Mouse (Mus musculus) MEL (cell line): Measurements from ENCODE around the gene Defb48. TPM values are rescaled to one million over a fixed set of nuclear protein-coding genes. Genes with fewer than 3 reads are reported as not detected.
A peak's percentile ranks its signal among the peaks of the same experiment; 100 is the strongest.

ENCODE experiments used
- DNase-seq: peaks from one replicate; pipeline ENCODE4 v3.0.0; 2011; ENCODE audit warnings: low read depth, low spot score
- H3K27ac ChIP-seq: 2 replicates; pipeline ENCODE4 v1.5.1; 2012; ENCODE audit warnings: low read depth, mild to moderate bottlenecking, control low read depth, low read length, moderate library complexity; ENCODE audit not compliant: control insufficient read depth
- H3K27me3 ChIP-seq, 2 experiments: fragments of 150-350 bp in 1 of 2; sonication (generic) in 1 of 2; 2 replicates each; pipeline ENCODE4 v1.6.1; 2012; ENCODE audit warnings: low read length in 2 of 2, mild to moderate bottlenecking in 2 of 2, improper control_type of control experiment in 1 of 2, moderate library complexity in 1 of 2; ENCODE audit not compliant: insufficient read depth in 2 of 2, control insufficient read depth in 1 of 2
- H3K36me3 ChIP-seq, 2 experiments: 2 replicates each; pipeline ENCODE4 v1.6.1; 2012 to 2014; ENCODE audit warnings: low read length in 2 of 2, improper control_type of control experiment in 1 of 2, inconsistent platforms in 1 of 2, mild to moderate bottlenecking in 1 of 2; ENCODE audit not compliant: insufficient read depth in 2 of 2, control insufficient read depth in 1 of 2
- H3K4me1 ChIP-seq, 2 experiments: fragments of 150-350 bp in 1 of 2; sonication (generic) in 1 of 2; 2 replicates each; pipeline ENCODE4 v1.6.1; 2012; ENCODE audit warnings: low read length in 2 of 2, improper control_type of control experiment in 1 of 2, mild to moderate bottlenecking in 1 of 2; ENCODE audit not compliant: insufficient read depth in 2 of 2, control insufficient read depth in 1 of 2
- H3K4me3 ChIP-seq, 2 experiments: fragments of 150-350 bp in 1 of 2; sonication (generic) in 1 of 2; 2 replicates each; pipeline ENCODE4 v1.5.1; 2012; ENCODE audit warnings: low read depth in 2 of 2, low read length in 2 of 2, mild to moderate bottlenecking in 2 of 2, moderate library complexity in 2 of 2, control low read depth in 1 of 2, improper control_type of control experiment in 1 of 2; ENCODE audit not compliant: control insufficient read depth in 1 of 2, insufficient read depth in 1 of 2
- H3K79me2 ChIP-seq: 2 replicates; pipeline ENCODE4 v1.6.1; 2012; ENCODE audit warnings: mild to moderate bottlenecking, low read length, moderate library complexity; ENCODE audit not compliant: control insufficient read depth, poor library complexity, insufficient read depth
- H3K9ac ChIP-seq: 2 replicates; pipeline ENCODE4 v1.6.1; 2012; ENCODE audit warnings: low read depth, mild to moderate bottlenecking, control low read depth, low read length, moderate library complexity; ENCODE audit not compliant: control insufficient read depth, poor library complexity, severe bottlenecking
- H3K9me3 ChIP-seq: fragments of 150-350 bp; sonication (generic); replicated peaks from 2 replicates; pipeline ENCODE4 v1.6.1; 2012; ENCODE audit warnings: mild to moderate bottlenecking, low read length, improper control_type of control experiment, moderate library complexity; ENCODE audit not compliant: insufficient read depth
- CHD2 ChIP-seq: IDR thresholded peaks from 2 replicates; pipeline ENCODE4 v1.6.1; 2011; ENCODE audit warnings: low read length, improper control_type of control experiment
- CTCF ChIP-seq, 3 experiments: IDR thresholded peaks in 2 of 3; conservative IDR thresholded peaks in 1 of 3; 2 replicates each; pipeline ENCODE4 v1.5.1; 2011 to 2012; ENCODE audit warnings: low read length in 3 of 3, low read depth in 2 of 3, mild to moderate bottlenecking in 2 of 3, improper control_type of control experiment in 1 of 3, inconsistent platforms in 1 of 3, mixed read lengths in 1 of 3, moderate library complexity in 1 of 3; ENCODE audit not compliant: control insufficient read depth in 1 of 3, insufficient read depth in 1 of 3, poor library complexity in 1 of 3, severe bottlenecking in 1 of 3
- E2F4 ChIP-seq: IDR thresholded peaks from 2 replicates; pipeline ENCODE4 v1.6.1; 2011; ENCODE audit warnings: low read depth, low read length, improper control_type of control experiment, borderline replicate concordance
- ELF1 ChIP-seq: IDR thresholded peaks from 2 replicates; pipeline ENCODE4 v1.6.1; 2014; ENCODE audit warnings: low read depth, mild to moderate bottlenecking, inconsistent platforms, low read length, improper control_type of control experiment, moderate library complexity
- ETS1 ChIP-seq: IDR thresholded peaks from 2 replicates; pipeline ENCODE4 v1.6.1; 2012; ENCODE audit warnings: low read depth, mild to moderate bottlenecking, inconsistent platforms, low read length, improper control_type of control experiment, moderate library complexity
- GATA1 ChIP-seq: IDR thresholded peaks from 2 replicates; pipeline ENCODE4 v1.6.1; 2011; ENCODE audit warnings: low read depth, low read length, improper control_type of control experiment
- JUND ChIP-seq: IDR thresholded peaks from 2 replicates; pipeline ENCODE4 v1.6.1; 2011; ENCODE audit warnings: low read depth, mild to moderate bottlenecking, improper control_type of control experiment, low read length
- KAT2A ChIP-seq: conservative IDR thresholded peaks from 2 replicates; pipeline ENCODE4 v1.6.1; 2012; ENCODE audit warnings: low read depth, low read length, improper control_type of control experiment, inconsistent platforms
- MAFK ChIP-seq: IDR thresholded peaks from 2 replicates; pipeline ENCODE4 v1.6.1; 2011; ENCODE audit warnings: low read depth, mild to moderate bottlenecking, low read length, improper control_type of control experiment, borderline replicate concordance
- MAX ChIP-seq: IDR thresholded peaks from 2 replicates; pipeline ENCODE4 v1.6.1; 2011; ENCODE audit warnings: low read length, improper control_type of control experiment
- MAZ ChIP-seq: IDR thresholded peaks from 2 replicates; pipeline ENCODE4 v1.6.1; 2012; ENCODE audit warnings: low read depth, mild to moderate bottlenecking, inconsistent platforms, low read length, improper control_type of control experiment
- MYB ChIP-seq: IDR thresholded peaks from 2 replicates; pipeline ENCODE4 v1.6.1; 2011; ENCODE audit warnings: mild to moderate bottlenecking, low read depth, low read length, improper control_type of control experiment
- MYC ChIP-seq: IDR thresholded peaks from 2 replicates; pipeline ENCODE4 v1.6.1; 2011; ENCODE audit warnings: low read depth, mild to moderate bottlenecking, low read length, improper control_type of control experiment, moderate library complexity
- NELFE ChIP-seq: IDR thresholded peaks from 2 replicates; pipeline ENCODE4 v1.6.1; 2011; ENCODE audit warnings: low read depth, low read length, improper control_type of control experiment
- NRF1 ChIP-seq: IDR thresholded peaks from 2 replicates; pipeline ENCODE4 v1.6.1; 2014; ENCODE audit warnings: low read depth, mild to moderate bottlenecking, inconsistent platforms, low read length, improper control_type of control experiment, moderate library complexity; ENCODE audit not compliant: poor library complexity, insufficient read depth, severe bottlenecking
- POLR2A ChIP-seq, 2 experiments: IDR thresholded peaks; 2 replicates each; pipeline ENCODE4 v1.6.1; 2011 to 2012; ENCODE audit warnings: low read length in 2 of 2, mild to moderate bottlenecking in 2 of 2, control low read depth in 1 of 2, improper control_type of control experiment in 1 of 2, low read depth in 1 of 2, moderate library complexity in 1 of 2; ENCODE audit not compliant: control insufficient read depth in 1 of 2, insufficient read depth in 1 of 2, poor library complexity in 1 of 2
- POLR2AphosphoS5 ChIP-seq: IDR thresholded peaks from 2 replicates; pipeline ENCODE4 v1.6.1; 2012; ENCODE audit warnings: low read depth, borderline replicate concordance, mild to moderate bottlenecking, inconsistent platforms, low read length, moderate library complexity, mixed read lengths
- RAD21 ChIP-seq: IDR thresholded peaks from 2 replicates; pipeline ENCODE4 v1.6.1; 2011; ENCODE audit warnings: mild to moderate bottlenecking, low read depth, low read length, improper control_type of control experiment
- RCOR1 ChIP-seq: IDR thresholded peaks from 2 replicates; pipeline ENCODE4 v1.6.1; 2012; ENCODE audit warnings: low read depth, mild to moderate bottlenecking, inconsistent platforms, low read length, improper control_type of control experiment
- SIN3A ChIP-seq: IDR thresholded peaks from 2 replicates; pipeline ENCODE4 v1.6.1; 2012; ENCODE audit warnings: low read length, improper control_type of control experiment, inconsistent platforms
- SMC3 ChIP-seq: IDR thresholded peaks from 2 replicates; pipeline ENCODE4 v1.6.1; 2011; ENCODE audit warnings: low read depth, low read length, improper control_type of control experiment
- TAL1 ChIP-seq: IDR thresholded peaks from 2 replicates; pipeline ENCODE4 v1.6.1; 2012; ENCODE audit warnings: mild to moderate bottlenecking, inconsistent platforms, low read length, moderate library complexity, mixed read lengths
- TBP ChIP-seq: IDR thresholded peaks from 2 replicates; pipeline ENCODE4 v1.8.0; 2011; ENCODE audit warnings: low read depth, low read length, improper control_type of control experiment
- TCF12 ChIP-seq: IDR thresholded peaks from 2 replicates; pipeline ENCODE4 v1.6.1; 2014; ENCODE audit warnings: low read depth, mild to moderate bottlenecking, inconsistent platforms, low read length, improper control_type of control experiment, moderate library complexity
- UBTF ChIP-seq: IDR thresholded peaks from 2 replicates; pipeline ENCODE4 v1.6.1; 2012; ENCODE audit warnings: low read depth, mild to moderate bottlenecking, inconsistent platforms, low read length, improper control_type of control experiment, moderate library complexity, borderline replicate concordance; ENCODE audit not compliant: insufficient read depth
- USF2 ChIP-seq, 2 experiments: IDR thresholded peaks; 2 replicates each; pipeline ENCODE4 v1.6.1; 2011 to 2012; ENCODE audit warnings: improper control_type of control experiment in 2 of 2, low read length in 2 of 2, borderline replicate concordance in 1 of 2, inconsistent platforms in 1 of 2, low read depth in 1 of 2, mild to moderate bottlenecking in 1 of 2; ENCODE audit not compliant: insufficient read depth in 1 of 2
- ZC3H11A ChIP-seq: IDR thresholded peaks from 2 replicates; pipeline ENCODE4 v1.6.1; 2012; ENCODE audit warnings: low read depth, mild to moderate bottlenecking, inconsistent platforms, low read length, improper control_type of control experiment
- ZMIZ1 ChIP-seq: IDR thresholded peaks from 2 replicates; pipeline ENCODE4 v1.6.1; 2012; ENCODE audit warnings: low read depth, mild to moderate bottlenecking, inconsistent platforms, low read length, improper control_type of control experiment, moderate library complexity
- ZNF384 ChIP-seq: IDR thresholded peaks from 2 replicates; pipeline ENCODE4 v1.6.1; 2012; ENCODE audit warnings: low read depth, mild to moderate bottlenecking, inconsistent platforms, low read length, improper control_type of control experiment
- polyA plus RNA-seq, 2 experiments: library from polyadenylated mRNA; stranded (reverse) in 1 of 2; unstranded in 1 of 2; fragments of >175 nt in 1 of 2; fragments of >200 nt in 1 of 2; gene quantifications; 2 replicates each; pipeline versions ENCODE4 v1.2.1 to v1.2.4; 2012; ENCODE audit warnings: low replicate concordance in 2 of 2, low read depth in 1 of 2; ENCODE audit not compliant: insufficient read length in 2 of 2, insufficient read depth in 1 of 2, missing spikeins in 1 of 2
- total RNA-seq: library from RNA; depleted of rRNA; stranded (reverse); fragments of 300-350 nt; gene quantifications from 2 replicates; pipeline ENCODE4 v1.2.3, GENCODE M21; 2012

Defb48 gene
- total and polyA plus RNA-seq, 3 experiments = not detected

DNA sequence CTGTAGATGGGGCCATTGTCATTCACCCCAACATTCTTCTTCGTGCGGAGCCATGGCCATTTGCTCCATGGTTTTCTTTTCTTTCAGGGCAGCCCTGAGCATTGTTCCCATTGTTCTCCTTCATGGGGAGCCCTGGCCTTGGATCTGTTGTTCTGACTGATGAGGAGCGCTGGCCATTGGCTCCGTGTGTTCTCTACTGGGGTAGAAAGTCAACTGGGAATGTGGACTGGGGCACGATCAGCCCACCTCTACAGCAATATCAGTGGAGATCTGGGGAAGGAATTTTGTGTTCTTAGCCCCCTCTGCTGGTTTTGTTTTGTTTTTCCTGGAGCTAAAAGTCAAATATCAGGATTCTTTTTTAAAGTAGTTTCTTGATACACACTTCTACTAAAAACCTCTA, 46.6 kb downstream of the Defb48 start:
- H3K9me3 ChIP-seq = no peaks in the 10 kb centered on the region
- no peaks in the 10 kb centered on the region for H3K79me2 ChIP-seq
- H3K27me3 ChIP-seq = no peaks in the 10 kb centered on the region
- peak; percentile 50 for TF ChIP-seq SMC3
- no peak for TF ChIP-seq USF2 (IDR thresholded peaks at IDR 0.05; ENCODE audit: borderline replicate concordance in 1 of 2, insufficient read depth in 1 of 2, low read depth in 1 of 2, low read length in 2 of 2)
- peak; percentile 35; the same call in 1 of the 2 replicates for TF ChIP-seq ZC3H11A
- no peak for TF ChIP-seq POLR2AphosphoS5
- TF ChIP-seq POLR2A (IDR thresholded peaks at IDR 0.05; ENCODE audit: control insufficient read depth in 1 of 2, insufficient read depth in 1 of 2, low read depth in 1 of 2, low read length in 2 of 2, poor library complexity in 1 of 2) = no peak
- no peak for TF ChIP-seq ETS1
- TF ChIP-seq CHD2 = no peak
- TF ChIP-seq CTCF (IDR thresholded peaks at IDR 0.05 in 2 of 3, conservative IDR thresholded peaks at IDR 0.05 in 1 of 3; ENCODE audit: control insufficient read depth in 1 of 3, insufficient read depth in 1 of 3, low read depth in 2 of 3, low read length in 3 of 3, poor library complexity in 1 of 3, severe bottlenecking in 1 of 3) = peak in 2 of 3 experiments; percentile 11 to 43; a peak in 2 of 6 replicates
- TF ChIP-seq RCOR1 = no peak
- no peak for TF ChIP-seq NRF1
- no peak for TF ChIP-seq E2F4
- TF ChIP-seq NELFE = no peak
- TF ChIP-seq TBP = no peak
- TF ChIP-seq UBTF = no peak
- peak; percentile 50 for TF ChIP-seq RAD21
- no peak for TF ChIP-seq TCF12
- no peak for TF ChIP-seq KAT2A
- H3K9ac ChIP-seq = no peak overlapping the region
- H3K36me3 ChIP-seq = no peaks in the 10 kb centered on the region
- H3K4me1 ChIP-seq = no peaks in the 10 kb centered on the region
- H3K4me3 ChIP-seq = no peak overlapping the region
- no peak overlapping the region for H3K27ac ChIP-seq
- DNase-seq = no peak

DNA sequence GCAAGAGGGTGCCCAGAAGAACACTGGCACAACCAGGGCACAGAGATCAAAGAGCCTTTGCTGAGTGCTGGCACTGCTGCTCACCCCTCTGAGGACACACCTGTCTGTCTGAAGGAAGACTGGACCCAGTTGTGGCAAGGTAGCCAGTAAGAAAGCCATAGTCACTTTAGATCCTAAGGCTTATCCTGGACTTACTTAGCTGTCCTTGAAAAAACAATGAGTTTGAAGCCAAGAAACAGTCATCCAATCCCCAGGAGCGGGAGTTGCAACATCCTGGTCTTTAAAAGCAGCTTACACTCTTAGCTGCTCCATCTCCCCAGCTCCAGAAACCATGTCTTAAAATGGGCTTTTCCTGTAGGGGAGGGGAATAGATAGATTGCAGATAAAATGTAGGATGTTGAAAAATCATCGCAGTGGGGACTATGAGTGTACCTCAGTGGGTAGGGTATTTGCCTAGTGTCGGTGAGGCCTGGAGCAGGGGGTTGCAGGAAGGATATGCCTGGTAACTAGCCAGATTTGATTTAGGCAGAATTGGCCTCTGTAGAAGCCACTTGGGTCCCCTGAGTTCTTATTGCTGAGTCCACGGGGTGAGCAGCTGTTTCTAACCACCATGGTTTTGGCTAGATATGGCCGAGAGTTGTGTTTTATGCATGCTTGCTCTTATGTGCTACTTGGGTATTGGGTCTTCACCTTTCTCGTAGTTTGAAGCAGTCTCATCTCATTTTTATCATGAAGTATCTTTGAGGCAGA, 47.5 kb downstream of the Defb48 start:
- Histone ChIP-seq H3K27ac (no peak overlapping the region), H3K79me2 (no peaks in the 10 kb centered on the region), H3K9ac (no peak overlapping the region), H3K4me1 (no peaks in the 10 kb centered on the region), H3K9me3 (no peaks in the 10 kb centered on the region), H3K27me3 (no peaks in the 10 kb centered on the region), H3K36me3 (no peaks in the 10 kb centered on the region), H3K4me3 (no peak overlapping the region)
- TF ChIP-seq SIN3A (no peak), UBTF (no peak), GATA1 (no peak), POLR2AphosphoS5 (no peak), MAZ (no peak), JUND (no peak), ZMIZ1 (no peak), MYB (no peak), MAX (no peak), POLR2A (IDR thresholded peaks at IDR 0.05; ENCODE audit: control insufficient read depth in 1 of 2, insufficient read depth in 1 of 2, low read depth in 1 of 2, low read length in 2 of 2, poor library complexity in 1 of 2) (no peak), TAL1 (no peak), NRF1 (no peak), MAFK (no peak), TCF12 (no peak), KAT2A (no peak), ELF1 (no peak), TBP (no peak), ZNF384 (no peak), MYC (no peak)
- no peak for DNase-seq
